In the genomic region with DNA sequence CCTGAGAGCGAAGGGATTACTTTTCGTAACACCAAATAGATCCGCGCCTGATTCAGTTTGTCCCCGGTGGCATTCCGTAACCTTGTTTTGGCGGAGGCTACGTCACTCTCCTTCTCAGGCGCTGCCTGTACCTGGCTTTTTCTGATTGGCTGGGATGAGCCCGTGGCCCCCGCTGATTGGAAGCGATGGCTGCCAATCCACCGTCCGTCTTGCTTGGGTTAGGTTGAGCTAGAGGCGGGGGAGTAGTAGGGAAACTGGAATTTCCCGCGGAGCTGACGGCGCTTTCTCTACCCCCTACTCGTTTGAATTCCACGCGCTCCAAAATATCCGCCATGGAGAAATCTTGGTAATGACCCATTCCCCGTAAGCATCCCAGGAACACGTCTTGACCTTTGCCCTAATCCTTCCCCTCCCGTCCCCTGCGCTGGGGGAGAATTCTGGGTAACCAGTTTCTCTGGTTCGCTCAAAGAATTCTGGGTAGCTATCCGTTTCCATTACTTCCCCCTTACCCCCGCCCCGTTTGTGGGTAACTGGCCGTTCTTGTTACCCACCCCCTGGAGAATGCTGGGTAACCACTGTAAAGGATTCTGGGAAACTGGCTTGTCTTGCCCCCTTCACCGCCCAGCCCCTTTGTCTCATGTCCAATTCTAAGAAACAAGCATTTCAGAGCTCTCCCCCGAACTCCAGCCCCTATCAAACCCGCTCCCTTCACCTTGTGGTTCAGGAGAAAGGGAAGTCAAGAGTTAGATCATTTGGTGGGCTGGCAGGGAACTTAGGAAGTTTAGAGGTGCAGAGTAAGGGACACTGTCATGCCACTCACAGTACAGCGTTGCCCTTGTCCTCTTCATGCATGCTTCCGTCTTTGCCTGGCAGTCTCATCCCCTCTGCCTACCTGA, we compare ENCODE assay signal across 8 mouse cellular contexts. TPM values are rescaled to one million over a fixed set of nuclear protein-coding genes. Genes with fewer than 3 reads are reported as not detected.
A peak's percentile ranks its signal among the peaks of the same experiment; 100 is the strongest.
DNase-seq lines count a peak whose midpoint lies in the region; ATAC-seq lines count a peak whose summit lies in the region.

A gene (plus strand): TSS at position 210 of the 896 bp plus-strand sequence.

- peak within 1 kb of the TSS; percentile 67 for H3K4me3 ChIP-seq in lung, embryonic 16.5 days (ENCODE audit: low read length)

- under 1% methylated on average over 37 of the region's 37 CpGs for WGBS in lung, embryonic 16.5 days

- H3K9me3 ChIP-seq in lung, embryonic 16.5 days (ENCODE audit: control insufficient read depth, low read length): no peaks in the 10 kb centered on the region

- peak within 1 kb of the TSS; percentile 88 for H3K9ac ChIP-seq in lung, embryonic 16.5 days (ENCODE audit: low read length)

- DNase-seq in MEL-GATA-1-ER (ENCODE audit: extremely low read depth, low read depth): peak; percentile 100
- peak; percentile 100 for DNase-seq in cerebellum, adult 8-10 months
- peak; percentile 99 for DNase-seq in forelimb bud, embryonic 11.5 days (ENCODE audit: low read depth, low spot score)
- peak; percentile 100 for DNase-seq in layer of hippocampus, adult 9-10 months (ENCODE audit: low spot score)
- DNase-seq in ovary, postnatal 10 days (ENCODE audit: low spot score): peak; percentile 100
- DNase-seq in thymus, postnatal 10 days (ENCODE audit: low spot score in 2 of 2): peak; percentile 99 to 100

- peak; percentile 97 for ATAC-seq in hematopoietic stem cell, adult 5-6 weeks (replicated peaks in 1 of 2; ENCODE audit: insufficient read depth in 1 of 2, low FRiP score in 2 of 2, low TSS enrichment in 1 of 2, low read depth in 1 of 2, poor library complexity in 2 of 2, severe bottlenecking in 2 of 2)
- ATAC-seq in lung, embryonic 16.5 days (ENCODE audit: low read depth): peak; percentile 99

- H3K27ac ChIP-seq in lung, embryonic 16.5 days (ENCODE audit: low read length): peak within 1 kb of the TSS; percentile 97

- H3K4me1 ChIP-seq in lung, embryonic 16.5 days (replicated peaks; ENCODE audit: control insufficient read depth, insufficient read depth, low read length): peaks cover 10% of the 10 kb centered on the region

- H3K27me3 ChIP-seq in lung, embryonic 16.5 days (ENCODE audit: control insufficient read depth, insufficient read depth, low read depth, low read length): no peaks in the 10 kb centered on the region

- peak within 1 kb of the TSS; percentile 75 for H3K4me2 ChIP-seq in lung, embryonic 16.5 days (ENCODE audit: low read depth, low read length)

- H3K36me3 ChIP-seq in lung, embryonic 16.5 days (ENCODE audit: control insufficient read depth, insufficient read depth, low read length): 0 out of 2 replicates have a peak, but pooled peaks cover 3% of the 10 kb centered on the region

RNA-seq across cellular contexts. Expression of the gene that starts here (rescaled TPM):
- 12.7 and 16.9 TPM in 2 replicates for total RNA-seq in hematopoietic stem cell, adult 5-6 weeks (2017)
- polyA plus RNA-seq in lung, embryonic 16.5 days (2015; fragmentation: Nextera tagmentation; extraction: Ambion mirVana): 38.7 and 39.8 TPM in 2 replicates

Comparison
In these comparisons a context has a peak if more than half of its experiments do, and no peak if none do; other contexts are left out.
1. Peak in every context shown above with its lines: DNase-seq, ATAC-seq, H3K4me3 ChIP-seq and H3K27ac ChIP-seq.